Mouse (Mus musculus) brain, embryonic 14.5 days (tissue): ENCODE measurements around the gene Cd19.

Source experiments
- CTCF ChIP-seq: fragments of 200-500 bp; IDR thresholded peaks from 2 replicates; pipeline ENCODE4 v1.5.1; 2012; ENCODE audit warnings: inconsistent platforms, mild to moderate bottlenecking, moderate library complexity, borderline replicate concordance; ENCODE audit not compliant: insufficient read depth, insufficient read length; ENCODE audit errors: extremely low read depth
- POLR2A ChIP-seq: fragments of 200-500 bp; IDR thresholded peaks from 2 replicates; pipeline ENCODE4 v1.6.1; 2012; ENCODE audit warnings: mild to moderate bottlenecking, inconsistent platforms, borderline replicate concordance; ENCODE audit not compliant: poor library complexity, insufficient read depth, insufficient read length, severe bottlenecking; ENCODE audit errors: extremely low read depth

DNA sequence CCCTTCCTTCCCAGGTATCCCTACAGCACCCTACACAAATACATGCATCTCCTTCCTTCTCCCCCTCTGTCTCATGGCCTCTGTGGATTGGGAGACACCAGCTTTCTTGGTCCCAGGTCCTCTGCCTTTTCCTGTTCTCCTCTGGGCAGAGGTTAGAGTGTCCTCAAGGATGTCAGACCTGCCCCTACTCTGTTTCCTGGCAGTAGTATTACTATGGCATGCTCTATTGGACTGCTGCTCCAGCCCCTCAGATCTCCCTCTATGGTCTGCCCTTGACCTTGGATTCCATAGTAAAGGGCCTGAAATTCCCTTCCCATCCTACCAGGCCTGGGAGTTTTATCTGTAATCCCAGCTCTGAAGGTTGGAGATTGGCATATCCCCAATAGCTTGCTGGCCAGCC, 15.5 kb upstream of the Cd19 start:
- TF ChIP-seq POLR2A: no peak
- TF ChIP-seq CTCF: no peak
